Mouse (Mus musculus) liver, postnatal 0 days (tissue): ENCODE measurements at regions not wholly inside any gene's neighbourhood (a gene's known extent, or its start where the extent isn't known, plus 50 kb on each side); places are given as distances from the start of the nearest gene placed in this dataset. TPM values are rescaled to one million over a fixed set of nuclear protein-coding genes. Genes with fewer than 3 reads are reported as not detected.

ENCODE experiments used
- ATAC-seq: fragments of 200-750 bp; cut with Nextera tagmentation; 2 replicates; pipeline ENCODE4 v1.8.0; 2017; ENCODE audit warnings: mild to moderate bottlenecking, moderate library complexity
- DNase-seq: peaks from one replicate; pipeline ENCODE4 v3.0.0-alpha.2; 2016
- H3K27ac ChIP-seq: fragments of 300-500 bp; sonication (generic); 2 replicates; pipeline ENCODE4 v1.5.1; 2014; ENCODE audit warnings: antibody characterized with exemption, moderate library complexity, mild to moderate bottlenecking, low read depth
- H3K27me3 ChIP-seq: fragments of 300-500 bp; sonication (generic); 2 replicates; pipeline ENCODE4 v1.6.1; 2014; ENCODE audit warnings: low read length, control low read depth, mixed read lengths; ENCODE audit not compliant: insufficient read depth
- H3K36me3 ChIP-seq: fragments of 300-500 bp; sonication (generic); replicated peaks from 2 replicates; pipeline ENCODE4 v1.6.1; 2014; ENCODE audit warnings: mild to moderate bottlenecking, control low read depth, low read length, moderate library complexity, mixed read lengths; ENCODE audit not compliant: insufficient read depth
- H3K4me1 ChIP-seq: fragments of 300-500 bp; sonication (generic); 2 replicates; pipeline ENCODE4 v1.6.1; 2014; ENCODE audit warnings: antibody characterized with exemption, mild to moderate bottlenecking, control low read depth; ENCODE audit not compliant: insufficient read depth
- H3K4me2 ChIP-seq: fragments of 300-500 bp; sonication (generic); 2 replicates; pipeline ENCODE4 v1.6.1; 2014; ENCODE audit warnings: low read depth, mild to moderate bottlenecking, low read length, moderate library complexity, mixed read lengths
- H3K4me3 ChIP-seq: fragments of 300-500 bp; sonication (generic); 2 replicates; pipeline ENCODE4 v1.5.1; 2014; ENCODE audit warnings: low read depth, low read length
- H3K9ac ChIP-seq: fragments of 300-500 bp; sonication (generic); replicated peaks from 2 replicates; pipeline ENCODE4 v1.6.1; 2014; ENCODE audit warnings: mild to moderate bottlenecking, moderate library complexity
- H3K9me3 ChIP-seq: fragments of 300-500 bp; sonication (generic); 2 replicates; pipeline ENCODE4 v1.6.1; 2016; ENCODE audit warnings: mild to moderate bottlenecking, control low read depth, low read length, mixed read lengths
- CTCF ChIP-seq: sonication (generic); IDR thresholded peaks from 2 replicates; pipeline ENCODE4 v1.5.1; 2016; ENCODE audit warnings: antibody characterized with exemption, low read depth
- EP300 ChIP-seq: IDR thresholded peaks from 2 replicates; pipeline ENCODE4 v1.6.1; 2016; ENCODE audit warnings: antibody characterized with exemption, low read depth, mild to moderate bottlenecking
- WGBS: fragments of 180-500 bp; shearing (Covaris S2); extraction: QIAGEN DNeasy Blood & Tissue Kit; methylation state at CpG from one replicate; pipeline ENCODE4 v1.1.7; 2014; ENCODE audit not compliant: insufficient replicate concordance; 5-methylcytosine and 5-hydroxymethylcytosine counted together
- microRNA-seq: library from miRNA; unstranded; fragments of <30 nt; microRNA quantifications from one replicate; pipeline ENCODE4, GENCODE M21; 2016

DNA sequence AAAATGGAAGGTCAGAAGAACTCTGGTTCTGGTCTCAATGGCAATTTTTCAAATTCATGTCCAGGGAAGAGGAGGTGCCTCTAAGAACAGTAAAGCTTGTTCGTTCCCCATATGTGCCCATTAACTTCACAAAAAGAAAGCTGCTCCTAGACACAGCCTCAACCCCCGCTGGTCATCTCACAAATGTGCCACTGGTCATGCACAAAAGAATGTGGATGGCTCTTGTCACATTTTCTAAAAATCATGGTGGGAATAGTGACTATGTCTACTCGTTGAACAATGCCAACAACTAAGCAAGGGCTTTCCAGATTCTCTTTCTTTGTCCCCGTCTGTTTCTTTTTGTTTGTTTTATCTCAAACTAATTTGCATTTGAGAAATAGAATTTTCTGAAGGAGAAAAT, 510.3 kb upstream of the Mms22l start:
- WGBS, result 63% methylated on average over 4 of the region's 4 CpGs
- no peak for TF ChIP-seq EP300
- no peak overlapping the region for H3K4me3 ChIP-seq
- no peak overlapping the region for H3K27ac ChIP-seq
- no peaks in the 10 kb centered on the region for H3K27me3 ChIP-seq
- H3K9ac ChIP-seq, result no peak overlapping the region
- no peak for ATAC-seq
- H3K36me3 ChIP-seq, result no peaks in the 10 kb centered on the region
- no peak for DNase-seq
- no peaks in the 10 kb centered on the region for H3K9me3 ChIP-seq
- H3K4me2 ChIP-seq, result no peak overlapping the region
- no peaks in the 10 kb centered on the region for H3K4me1 ChIP-seq

DNA sequence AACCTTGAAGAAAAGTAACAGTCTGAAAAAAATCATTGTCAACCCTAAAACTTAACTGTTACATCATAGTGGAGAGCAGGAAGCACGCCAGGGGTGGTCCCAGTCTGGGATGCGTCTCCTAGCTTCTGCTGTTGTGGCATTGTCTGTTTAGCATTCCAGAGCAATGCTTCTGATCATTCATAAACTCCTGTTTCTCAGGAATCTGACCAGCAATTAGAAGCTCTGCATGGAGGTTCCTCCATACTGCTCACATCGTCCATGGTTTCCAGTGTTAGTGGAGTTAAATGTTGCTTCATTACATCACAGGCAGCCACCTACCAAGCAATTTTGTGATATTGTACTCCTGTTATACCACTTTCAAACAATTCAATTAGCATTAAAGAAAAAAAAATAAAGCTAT, 502.4 kb upstream of the Mms22l start:
- ATAC-seq (no peak), DNase-seq (no peak)
- H3K36me3 ChIP-seq, result no peaks in the 10 kb centered on the region
- H3K4me2 ChIP-seq, result no peak overlapping the region
- H3K9ac ChIP-seq, result no peak overlapping the region
- WGBS, result 63% methylated on average over 3 of the region's 3 CpGs
- H3K4me1 ChIP-seq, result no peaks in the 10 kb centered on the region
- no peaks in the 10 kb centered on the region for H3K27me3 ChIP-seq
- H3K4me3 ChIP-seq, result no peak overlapping the region
- no peaks in the 10 kb centered on the region for H3K9me3 ChIP-seq
- no peak overlapping the region for H3K27ac ChIP-seq
- no peak for TF ChIP-seq CTCF
- no peak for TF ChIP-seq EP300

GRCm38 (mm10) chr4:23994261-23994965, 501.8 kb upstream of the Mms22l start:
- no peak for DNase-seq
- Histone ChIP-seq H3K36me3 (no peaks in the 10 kb centered on the region), H3K27me3 (no peaks in the 10 kb centered on the region), H3K9ac (no peak overlapping the region), H3K4me2 (no peak overlapping the region), H3K4me1 (no peaks in the 10 kb centered on the region), H3K4me3 (no peak overlapping the region), H3K27ac (no peak overlapping the region), H3K9me3 (no peaks in the 10 kb centered on the region)
- 52% methylated on average over 4 of the region's 4 CpGs for WGBS
- no peak for TF ChIP-seq CTCF
- no peak for TF ChIP-seq EP300
- ATAC-seq, result no peak

DNA sequence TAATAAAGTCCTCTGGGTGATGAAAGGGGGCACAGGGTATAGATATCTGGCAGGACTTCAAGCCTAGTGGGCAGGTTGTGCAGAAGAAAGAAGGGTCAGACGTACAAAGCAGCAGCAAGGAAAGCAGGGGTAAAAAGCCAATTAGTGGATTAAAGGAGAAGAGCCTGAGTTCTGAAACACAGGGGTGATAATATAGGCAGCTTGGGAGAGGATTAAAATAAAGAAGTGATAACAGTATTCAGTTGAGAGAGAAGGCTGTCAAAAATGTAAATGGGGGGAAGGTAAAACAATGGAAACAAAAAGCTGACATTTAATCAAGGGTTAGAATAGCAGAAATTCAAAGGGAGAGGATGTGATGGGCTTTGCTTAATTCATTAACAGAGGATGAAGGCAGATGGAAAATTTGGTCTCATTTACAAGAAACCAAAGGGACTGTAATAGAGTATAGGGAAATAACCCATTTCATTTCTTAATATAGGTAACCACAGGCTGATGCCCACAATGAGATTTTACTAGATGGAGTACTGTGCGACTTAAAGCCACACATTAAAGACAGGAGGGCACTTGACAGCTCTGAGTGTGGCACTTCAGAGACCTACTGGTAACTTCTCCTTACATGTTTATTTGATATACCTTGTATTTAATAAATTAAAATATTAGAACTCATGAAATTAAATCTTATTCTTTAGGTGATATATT, 489.8 kb upstream of the Mms22l start:
- no peaks in the 10 kb centered on the region for H3K4me1 ChIP-seq
- H3K9ac ChIP-seq, result no peak overlapping the region
- no peaks in the 10 kb centered on the region for H3K9me3 ChIP-seq
- no peaks in the 10 kb centered on the region for H3K27me3 ChIP-seq
- no peak overlapping the region for H3K27ac ChIP-seq
- DNase-seq (no peak), ATAC-seq (no peak)
- WGBS, result 49% methylated on average over 2 of the region's 2 CpGs
- no peaks in the 10 kb centered on the region for H3K36me3 ChIP-seq
- TF ChIP-seq EP300, result no peak
- no peak for TF ChIP-seq CTCF
- no peak overlapping the region for H3K4me2 ChIP-seq
- no peak overlapping the region for H3K4me3 ChIP-seq

DNA sequence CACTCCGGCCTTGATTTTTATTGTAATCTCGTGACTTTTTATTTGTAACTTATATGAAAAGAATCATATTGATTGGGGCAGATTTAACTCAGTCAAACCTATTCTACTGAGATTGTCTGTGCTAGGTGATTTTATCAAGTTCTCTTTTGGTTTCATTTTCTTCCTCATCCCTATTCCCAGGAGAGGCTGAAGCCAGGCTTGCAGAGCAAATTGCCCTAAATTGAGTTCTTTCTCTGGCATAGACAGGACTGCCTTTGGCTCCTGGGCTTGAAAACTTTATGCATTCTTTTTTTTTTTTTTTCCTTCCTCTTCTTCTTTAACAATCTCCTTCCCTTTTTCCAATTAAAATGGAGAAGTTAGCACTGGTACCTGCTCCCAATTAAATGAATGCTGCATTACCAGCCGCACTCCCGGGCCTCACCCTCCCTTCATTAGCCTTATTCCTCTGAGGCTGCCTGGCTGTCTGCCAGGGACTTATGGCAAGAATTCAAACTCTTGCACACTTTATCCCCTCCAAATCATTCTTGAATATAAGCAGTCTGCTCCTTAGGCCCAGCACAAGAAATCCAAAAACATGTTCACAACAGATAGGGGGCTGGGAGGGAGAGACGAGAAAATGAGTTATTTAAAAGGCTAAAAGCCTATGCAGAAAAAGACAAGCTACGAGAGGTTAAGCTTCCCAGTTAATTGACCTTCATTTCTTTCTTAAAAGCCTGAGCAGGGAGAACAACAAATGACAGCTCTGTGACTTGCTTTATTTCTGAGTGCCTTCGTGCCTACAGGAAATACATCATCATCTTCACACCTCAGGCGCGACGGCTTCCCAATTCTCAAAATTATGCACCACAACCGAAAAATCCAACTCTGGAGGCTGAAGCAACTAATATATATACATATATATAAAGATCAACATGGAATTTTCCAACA, 476.8 kb upstream of the Mms22l start:
- WGBS, result 77% methylated on average over 11 of the region's 11 CpGs
- H3K9ac ChIP-seq, result no peak overlapping the region

More for the DNA sequence above, 476.8 kb upstream of the Mms22l start:
- ATAC-seq, result no peak
- no peak for TF ChIP-seq CTCF
- no peak for TF ChIP-seq EP300
- no peak for DNase-seq
- Histone ChIP-seq H3K9me3 (no peaks in the 10 kb centered on the region), H3K4me3 (no peak overlapping the region), H3K27ac (no peak overlapping the region), H3K36me3 (no peaks in the 10 kb centered on the region), H3K4me1 (no peaks in the 10 kb centered on the region), H3K27me3 (no peaks in the 10 kb centered on the region), H3K4me2 (no peak overlapping the region)

Small RNA genes in the stretch of these regions (microRNA-seq; reads per million reads assigned to microRNA genes)
- not detected for gene Gm25978
